14 mouse cellular contexts compared by ENCODE assay signal in genomic region chr1:129705701-129706100, GRCm38 (mm10).
"Had no signal": no experiment of that assay in that cellular context is flagged by ENCODE, and none has a peak within 500 bp of the region (broad histone marks: within the 10 kb centered on the region; RNA-seq: fewer than 3 reads in every experiment).

No protein-coding gene starts in this region.

- H3K4me2 ChIP-seq: liver, embryonic 13.5 days had no signal

- H3K9ac ChIP-seq: liver, embryonic 13.5 days; liver, postnatal 0 days had no signal

- H3K4me1 ChIP-seq: liver, embryonic 13.5 days; midbrain, embryonic 10.5 days had no signal

- H3K27me3 ChIP-seq: liver, embryonic 13.5 days had no signal

- H3K4me3 ChIP-seq: layer of hippocampus, adult 2 months; liver, embryonic 13.5 days; midbrain, embryonic 10.5 days had no signal

- H3K9me3 ChIP-seq: liver, embryonic 13.5 days had no signal

- H3K27ac ChIP-seq: layer of hippocampus, adult 2 months; liver, embryonic 13.5 days; midbrain, embryonic 10.5 days had no signal

- ATAC-seq: liver, postnatal 0 days had no signal

- H3K36me3 ChIP-seq: liver, embryonic 13.5 days; midbrain, embryonic 10.5 days had no signal

- DNase-seq: kidney, adult 18-20 months; kidney, postnatal 10 days; kidney, postnatal 4 days; liver; liver, embryonic 13.5 days; liver, postnatal 0 days; lung, postnatal 36 days; midbrain, embryonic 14.5 days; right cerebral cortex, postnatal 4 days; spleen, adult 18-20 months; thymus, adult 18-20 months; thymus, postnatal 14 days had no signal
